ENCODE assay signal across 8 mouse cellular contexts in the genomic region with DNA sequence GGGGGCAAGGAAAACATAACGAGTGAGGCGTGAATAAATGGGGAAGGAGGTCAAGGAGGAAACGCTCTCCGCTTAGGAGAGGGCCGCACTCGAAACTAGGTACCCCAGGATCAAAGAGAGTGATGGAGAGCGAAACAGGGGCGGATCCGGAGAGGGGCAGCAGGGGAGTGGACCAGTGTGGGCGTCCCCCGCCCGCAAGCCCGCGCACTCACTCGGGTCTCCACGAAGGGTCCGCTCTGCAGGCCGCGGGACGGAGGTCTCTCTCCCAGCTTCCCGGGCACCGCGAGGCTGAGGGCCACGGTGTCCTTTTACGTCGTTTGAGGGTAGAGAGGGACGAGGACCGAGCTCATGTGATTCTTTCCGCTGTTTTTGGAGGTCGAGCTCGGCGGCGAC. TPM values are rescaled to one million over a fixed set of nuclear protein-coding genes. Genes with fewer than 3 reads are reported as not detected.
DNase-seq lines count a peak whose midpoint lies in the region; ATAC-seq and TF ChIP-seq lines count a peak whose summit lies in the region.

No protein-coding gene starts in this region.

- TF ChIP-seq EP300 in liver, embryonic 14.5 days (IDR thresholded peaks at IDR 0.05; ENCODE audit: low read depth): no peak

- no peak for TF ChIP-seq POLR2A in bone marrow macrophage, adult 2 months (IDR thresholded peaks at IDR 0.05; ENCODE audit: borderline replicate concordance, low read depth, low read length)

- under 1% methylated on average over 33 of the region's 33 CpGs for WGBS in kidney, embryonic 14.5 days
- under 1% methylated on average over 33 of the region's 33 CpGs for WGBS in forebrain, postnatal 0 days
- under 1% methylated on average over 32 of the region's 33 CpGs for WGBS in liver, embryonic 14.5 days (ENCODE audit: insufficient replicate concordance)
- WGBS in stomach, embryonic 16.5 days: under 1% methylated on average over 33 of the region's 33 CpGs

- ATAC-seq in kidney, embryonic 14.5 days (ENCODE audit: low FRiP score, low TSS enrichment): 0 out of 2 replicates have a peak, but pooled peaks have one; percentile 22
- ATAC-seq in forebrain, postnatal 0 days: no peak
- peak; percentile 24 for ATAC-seq in liver, embryonic 14.5 days (ENCODE audit: insufficient read depth)
- no peak for ATAC-seq in stomach, embryonic 16.5 days (ENCODE audit: insufficient read depth, low FRiP score)

- H3K4me3 ChIP-seq in kidney, embryonic 14.5 days (ENCODE audit: low read length): peak overlapping the region; percentile 92
- H3K4me3 ChIP-seq in bone marrow macrophage, adult 2 months (ENCODE audit: insufficient read depth, low read length): peak overlapping the region; percentile 83
- peak overlapping the region; percentile 81 for H3K4me3 ChIP-seq in forebrain, postnatal 0 days (ENCODE audit: low read depth, low read length)
- H3K4me3 ChIP-seq in liver, embryonic 14.5 days (ENCODE audit: insufficient read depth in 1 of 2, low read depth in 2 of 2, low read length in 2 of 2): peak overlapping the region; percentile 87 to 89
- H3K4me3 ChIP-seq in stomach, embryonic 16.5 days (replicated peaks; ENCODE audit: low read length): peak overlapping the region; percentile 84

- peak overlapping the region; percentile 91 for H3K9ac ChIP-seq in kidney, embryonic 14.5 days (ENCODE audit: low read depth, low read length)
- H3K9ac ChIP-seq in forebrain, postnatal 0 days: peak overlapping the region; percentile 67
- H3K9ac ChIP-seq in liver, embryonic 14.5 days (replicated peaks): peak overlapping the region; percentile 86
- H3K9ac ChIP-seq in stomach, embryonic 16.5 days (ENCODE audit: low read length): peak overlapping the region; percentile 91

- peaks cover 1% of the 10 kb centered on the region; the same call in 1 of the 2 replicates for H3K36me3 ChIP-seq in kidney, embryonic 14.5 days (ENCODE audit: control insufficient read depth, insufficient read depth, low read length)
- H3K36me3 ChIP-seq in forebrain, postnatal 0 days (ENCODE audit: insufficient read depth): peaks cover 4% of the 10 kb centered on the region; the same call in 1 of the 2 replicates
- H3K36me3 ChIP-seq in liver, embryonic 14.5 days (replicated peaks; ENCODE audit: control insufficient read depth, insufficient read depth, low read depth): peaks cover 5% of the 10 kb centered on the region; the same call in 1 of the 2 replicates
- H3K36me3 ChIP-seq in stomach, embryonic 16.5 days (ENCODE audit: control insufficient read depth, insufficient read depth, low read length): no peaks in the 10 kb centered on the region

- TF ChIP-seq CTCF in bone marrow macrophage, adult 2 months (IDR thresholded peaks at IDR 0.05; ENCODE audit: low read depth, low read length): no peak
- no peak for TF ChIP-seq CTCF in forebrain, postnatal 0 days (IDR thresholded peaks at IDR 0.05; ENCODE audit: low read depth)
- TF ChIP-seq CTCF in liver, embryonic 14.5 days (IDR thresholded peaks at IDR 0.05; ENCODE audit: low read depth): no peak

- H3K27ac ChIP-seq in kidney, embryonic 14.5 days (ENCODE audit: low read depth, low read length): peak overlapping the region; percentile 97
- peak overlapping the region; percentile 82 for H3K27ac ChIP-seq in bone marrow macrophage, adult 2 months (ENCODE audit: insufficient read depth, low read depth, low read length)
- peak overlapping the region; percentile 95 for H3K27ac ChIP-seq in forebrain, postnatal 0 days (ENCODE audit: low read depth, low read length)
- H3K27ac ChIP-seq in liver, embryonic 14.5 days: peak overlapping the region; percentile 92
- H3K27ac ChIP-seq in stomach, embryonic 16.5 days (ENCODE audit: low read length): peak overlapping the region; percentile 99

- DNase-seq in kidney, adult 9 months: no peak
- no peak for DNase-seq in forebrain, postnatal 0 days
- DNase-seq in liver, embryonic 14.5 days (ENCODE audit: low read depth in 3 of 3, low spot score in 3 of 3): peak in 1 of 3 experiments; percentile 35
- DNase-seq in urinary bladder, postnatal 14 days (ENCODE audit: low spot score): no peak
- DNase-seq in left cerebral cortex, adult 18-20 months (ENCODE audit: low spot score in 2 of 2): no peak

- H3K4me2 ChIP-seq in kidney, embryonic 14.5 days (replicated peaks; ENCODE audit: low read depth, low read length): peak overlapping the region; percentile 91
- H3K4me2 ChIP-seq in forebrain, postnatal 0 days (ENCODE audit: low read depth): peak overlapping the region; percentile 85
- peak overlapping the region; percentile 71 for H3K4me2 ChIP-seq in liver, embryonic 14.5 days (ENCODE audit: low read depth)
- peak overlapping the region; percentile 81 for H3K4me2 ChIP-seq in stomach, embryonic 16.5 days (ENCODE audit: low read depth, low read length)

- no peaks in the 10 kb centered on the region for H3K9me3 ChIP-seq in kidney, embryonic 14.5 days (ENCODE audit: control insufficient read depth, low read length)
- H3K9me3 ChIP-seq in forebrain, postnatal 0 days (ENCODE audit: low read length): no peaks in the 10 kb centered on the region
- H3K9me3 ChIP-seq in liver, embryonic 14.5 days (ENCODE audit: control insufficient read depth, low read length): no peaks in the 10 kb centered on the region
- H3K9me3 ChIP-seq in stomach, embryonic 16.5 days (replicated peaks; ENCODE audit: control insufficient read depth, low read length): no peaks in the 10 kb centered on the region

- 0 out of 2 replicates have a peak, but pooled peaks cover 6% of the 10 kb centered on the region for H3K4me1 ChIP-seq in kidney, embryonic 14.5 days (ENCODE audit: control insufficient read depth, insufficient read depth, low read length)
- peaks cover 21% of the 10 kb centered on the region for H3K4me1 ChIP-seq in bone marrow macrophage, adult 2 months (ENCODE audit: control insufficient read depth, insufficient read depth, low read length)
- H3K4me1 ChIP-seq in forebrain, postnatal 0 days (ENCODE audit: insufficient read depth): peaks cover 14% of the 10 kb centered on the region
- peaks cover 12 to 15% of the 10 kb centered on the region in 2 experiments for H3K4me1 ChIP-seq in liver, embryonic 14.5 days (replicated peaks; ENCODE audit: control insufficient read depth in 2 of 2, insufficient read depth in 2 of 2, low read length in 1 of 2)
- H3K4me1 ChIP-seq in stomach, embryonic 16.5 days (ENCODE audit: control insufficient read depth, insufficient read depth, low read length): peaks cover 9% of the 10 kb centered on the region

- no peaks in the 10 kb centered on the region for H3K27me3 ChIP-seq in kidney, embryonic 14.5 days (ENCODE audit: control insufficient read depth, insufficient read depth, low read length)
- no peaks in the 10 kb centered on the region for H3K27me3 ChIP-seq in forebrain, postnatal 0 days (ENCODE audit: insufficient read depth, low read length)
- H3K27me3 ChIP-seq in liver, embryonic 14.5 days (ENCODE audit: control insufficient read depth, insufficient read depth, low read length): no peaks in the 10 kb centered on the region
- no peaks in the 10 kb centered on the region for H3K27me3 ChIP-seq in stomach, embryonic 16.5 days (ENCODE audit: control insufficient read depth, insufficient read depth, low read length)

RNA-seq across cellular contexts. Expression of gene Tob2, which starts 0.9 kb away (rescaled TPM):
- 19.4 and 24.1 TPM in 2 replicates for polyA plus RNA-seq in kidney, embryonic 14.5 days (2014; fragmentation: Nextera tagmentation; extraction: Ambion mirVana)
- 35.4 and 35.8 TPM in 2 replicates for polyA plus RNA-seq in bone marrow macrophage, adult 2 months (2012; ENCODE audit: insufficient read depth, insufficient read length, missing spikeins)
- 9.2 and 13.0 TPM in 2 replicates for total RNA-seq in forebrain, postnatal 0 days (2014; rRNA removed)
- polyA plus RNA-seq in forebrain, postnatal 0 days (2015; fragmentation: Nextera tagmentation; extraction: Ambion mirVana): 11.4 TPM in 2 replicates
- polyA plus RNA-seq in liver, embryonic 14.5 days (2012; rRNA removed): 4.9 and 5.1 TPM in 2 replicates
- 5.6 and 7.2 TPM in 2 replicates for polyA plus RNA-seq in liver, embryonic 14.5 days (2014; fragmentation: Nextera tagmentation; extraction: Ambion mirVana)
- 30.0 and 31.7 TPM in 2 replicates for polyA plus RNA-seq in stomach, embryonic 16.5 days (2015; fragmentation: Nextera tagmentation; extraction: Ambion mirVana)
- 10 to 100 TPM; 33.6 to 36.7 TPM for total RNA-seq in left cerebral cortex, adult 18-20 months (2021)

RNA-seq across cellular contexts. Expression of gene Phf5a, which starts 14.0 kb away (rescaled TPM):
- 192 and 223 TPM in 2 replicates for polyA plus RNA-seq in kidney, embryonic 14.5 days (2014; fragmentation: Nextera tagmentation; extraction: Ambion mirVana)
- polyA plus RNA-seq in bone marrow macrophage, adult 2 months (2012; ENCODE audit: insufficient read depth, insufficient read length, missing spikeins): 45.5 and 51.6 TPM in 2 replicates
- total RNA-seq in forebrain, postnatal 0 days (2014; rRNA removed): 41.5 and 48.5 TPM in 2 replicates
- 107 and 112 TPM in 2 replicates for polyA plus RNA-seq in forebrain, postnatal 0 days (2015; fragmentation: Nextera tagmentation; extraction: Ambion mirVana)
- polyA plus RNA-seq in liver, embryonic 14.5 days (2012; rRNA removed): 42.3 and 72.6 TPM in 2 replicates
- 120 and 130 TPM in 2 replicates for polyA plus RNA-seq in liver, embryonic 14.5 days (2014; fragmentation: Nextera tagmentation; extraction: Ambion mirVana)
- 112 and 120 TPM in 2 replicates for polyA plus RNA-seq in stomach, embryonic 16.5 days (2015; fragmentation: Nextera tagmentation; extraction: Ambion mirVana)
- 10 to 100 TPM; 32.5 to 35.0 TPM for total RNA-seq in left cerebral cortex, adult 18-20 months (2021)

RNA-seq across cellular contexts. Expression of gene Aco2, which starts 14.4 kb away (rescaled TPM):
- 123 and 191 TPM in 2 replicates for polyA plus RNA-seq in kidney, embryonic 14.5 days (2014; fragmentation: Nextera tagmentation; extraction: Ambion mirVana)
- polyA plus RNA-seq in bone marrow macrophage, adult 2 months (2012; ENCODE audit: insufficient read depth, insufficient read length, missing spikeins): 79.8 and 97.0 TPM in 2 replicates
- total RNA-seq in forebrain, postnatal 0 days (2014; rRNA removed): 354 and 357 TPM in 2 replicates
- 234 and 251 TPM in 2 replicates for polyA plus RNA-seq in forebrain, postnatal 0 days (2015; fragmentation: Nextera tagmentation; extraction: Ambion mirVana)
- 74.9 and 85.0 TPM in 2 replicates for polyA plus RNA-seq in liver, embryonic 14.5 days (2012; rRNA removed)
- 72.1 and 80.6 TPM in 2 replicates for polyA plus RNA-seq in liver, embryonic 14.5 days (2014; fragmentation: Nextera tagmentation; extraction: Ambion mirVana)
- 190 and 200 TPM in 2 replicates for polyA plus RNA-seq in stomach, embryonic 16.5 days (2015; fragmentation: Nextera tagmentation; extraction: Ambion mirVana)
- total RNA-seq in left cerebral cortex, adult 18-20 months (2021): 100 to 1,000 TPM; 414 to 429 TPM

RNA-seq across cellular contexts. Expression of gene Tef, which starts 55.5 kb away (rescaled TPM):
- 16.1 and 19.2 TPM in 2 replicates for polyA plus RNA-seq in kidney, embryonic 14.5 days (2014; fragmentation: Nextera tagmentation; extraction: Ambion mirVana)
- 69.3 and 74.1 TPM in 2 replicates for polyA plus RNA-seq in bone marrow macrophage, adult 2 months (2012; ENCODE audit: insufficient read depth, insufficient read length, missing spikeins)
- total RNA-seq in forebrain, postnatal 0 days (2014; rRNA removed): 60.2 and 71.8 TPM in 2 replicates
- 21.9 and 27.8 TPM in 2 replicates for polyA plus RNA-seq in forebrain, postnatal 0 days (2015; fragmentation: Nextera tagmentation; extraction: Ambion mirVana)
- polyA plus RNA-seq in liver, embryonic 14.5 days (2012; rRNA removed): 4.4 and 5.1 TPM in 2 replicates
- 2.7 and 5.0 TPM in 2 replicates for polyA plus RNA-seq in liver, embryonic 14.5 days (2014; fragmentation: Nextera tagmentation; extraction: Ambion mirVana)
- polyA plus RNA-seq in stomach, embryonic 16.5 days (2015; fragmentation: Nextera tagmentation; extraction: Ambion mirVana): 21.0 and 24.6 TPM in 2 replicates
- total RNA-seq in left cerebral cortex, adult 18-20 months (2021): 100 to 1,000 TPM; 226 to 245 TPM

Comparison
In these comparisons a context has a peak if more than half of its experiments do, and no peak if none do; other contexts are left out.
1. ATAC-seq: peak in kidney, embryonic 14.5 days (single experiment) and liver, embryonic 14.5 days (single experiment); none in forebrain, postnatal 0 days (single experiment) and stomach, embryonic 16.5 days (single experiment).
2. Peak in every context shown above with its lines, with median percentiles within 50 percentile points of each other: H3K27ac ChIP-seq, H3K4me2 ChIP-seq, H3K4me3 ChIP-seq and H3K9ac ChIP-seq.